Mouse (Mus musculus) cerebellum, postnatal 36 days (tissue): ENCODE measurements around the gene Lpin2.

ENCODE experiments used
- DNase-seq, 2 experiments: peaks; one replicate each; pipeline ENCODE4 v3.0.0; 2021 to 2022; ENCODE audit warnings: mixed read lengths in 2 of 2

The Lpin2 gene

DNA sequence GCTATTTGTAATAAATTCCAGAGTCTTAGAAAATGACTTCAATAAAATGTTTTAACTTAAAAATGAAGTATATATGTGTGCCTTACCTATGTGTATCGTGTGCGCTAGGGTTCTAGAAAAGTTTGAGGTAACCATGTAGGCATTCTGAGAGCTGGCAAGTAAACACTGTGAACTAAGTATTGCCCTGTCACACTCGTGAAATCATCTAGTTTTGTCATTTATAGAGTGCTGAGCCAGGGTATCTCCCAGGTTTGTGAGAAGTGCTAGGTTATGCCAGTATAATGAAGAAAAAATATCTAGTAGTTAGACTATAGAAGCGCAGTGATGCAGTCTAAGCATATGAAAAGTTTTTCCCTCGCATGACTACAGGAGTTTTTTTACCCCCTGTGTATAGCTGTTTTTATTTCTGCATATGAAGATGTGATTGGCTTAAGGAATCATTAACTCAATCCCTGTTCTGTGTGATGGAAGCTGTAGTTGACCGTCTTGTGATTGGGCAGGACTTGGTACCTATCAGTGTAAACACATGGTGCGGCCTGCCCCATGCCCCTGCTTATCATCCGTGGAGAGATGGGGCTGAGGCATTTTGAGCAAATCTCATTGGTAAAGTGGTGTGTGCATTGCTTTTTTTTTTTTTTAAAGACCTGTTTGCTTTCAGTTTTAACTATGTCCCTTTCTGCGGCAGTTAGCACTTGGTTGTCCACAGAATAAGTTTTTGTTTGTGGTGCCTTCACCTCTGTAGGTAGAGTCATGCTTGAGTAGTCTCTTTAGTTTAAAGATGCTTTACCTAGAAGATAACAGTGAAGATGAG is 21.8 kb downstream of the Lpin2 start:
- DNase-seq, result no peak

DNA sequence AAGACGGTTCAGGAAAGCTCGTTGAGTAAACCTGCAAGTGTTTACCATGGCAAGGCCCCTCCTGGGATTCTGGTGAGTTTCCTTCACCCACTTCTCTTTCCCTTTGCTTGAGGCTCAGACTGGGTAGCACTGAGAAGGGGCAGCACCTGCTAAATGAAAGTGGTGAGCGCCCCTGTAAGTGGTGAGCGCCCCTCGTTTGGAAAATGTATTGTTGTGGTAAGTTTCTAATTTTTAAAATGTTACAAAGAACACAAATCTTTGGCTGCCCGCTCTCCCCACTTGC is 22.4 kb downstream of the Lpin2 start:
- DNase-seq, result no peak

GRCm38 (mm10) chr17:71206136-71206893 is 24.0 kb downstream of the Lpin2 start:
- DNase-seq, result no peak

GRCm38 (mm10) chr17:71207268-71207667 is 24.9 kb downstream of the Lpin2 start:
- DNase-seq, result no peak

DNA sequence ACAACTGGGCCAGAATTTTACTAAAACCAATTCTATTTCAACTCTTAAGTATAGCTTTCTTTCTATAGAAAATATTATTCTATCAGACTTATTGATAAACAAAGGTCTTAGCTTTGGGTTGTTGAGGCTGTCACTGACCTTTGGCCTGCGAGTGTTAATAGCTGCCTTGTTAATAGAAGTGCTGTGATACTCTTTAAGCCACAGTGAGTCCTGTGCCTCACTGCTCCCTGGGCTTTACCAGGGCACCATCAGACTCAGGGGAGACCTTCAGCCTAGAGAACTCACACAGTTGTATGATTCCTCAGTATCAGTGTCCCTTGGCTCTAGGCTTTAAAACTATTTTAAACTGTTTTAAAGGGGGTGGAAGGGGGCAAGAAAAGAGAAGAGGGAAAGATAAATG is 26.0 kb downstream of the Lpin2 start:
- DNase-seq, result no peak

DNA sequence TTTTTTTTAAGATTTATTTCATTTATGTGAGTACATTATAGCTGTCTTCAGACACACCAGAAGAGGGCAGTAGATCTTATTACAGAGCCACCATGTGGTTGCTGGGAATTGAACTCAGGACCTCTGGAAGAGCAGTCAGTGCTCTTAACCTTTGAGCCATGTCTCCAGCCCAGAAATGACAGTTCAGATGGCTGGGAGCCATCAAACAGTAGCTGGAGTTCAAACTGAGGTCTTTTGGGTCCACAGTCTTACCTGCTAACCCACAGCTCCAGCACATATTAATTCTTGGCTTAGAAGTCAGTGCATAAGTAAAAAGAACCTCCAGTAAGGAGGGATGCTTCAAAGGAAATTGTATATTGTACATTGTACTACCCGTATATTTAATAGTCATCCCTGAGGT is 26.6 kb downstream of the Lpin2 start:
- DNase-seq, result no peak

GRCm38 (mm10) chr17:71209936-71210335 is 27.6 kb downstream of the Lpin2 start:
- no peak for DNase-seq

- no peak for DNase-seq
These were observed 29.7 kb downstream of the Lpin2 start for GRCm38 (mm10) chr17:71211962-71212646.

DNA sequence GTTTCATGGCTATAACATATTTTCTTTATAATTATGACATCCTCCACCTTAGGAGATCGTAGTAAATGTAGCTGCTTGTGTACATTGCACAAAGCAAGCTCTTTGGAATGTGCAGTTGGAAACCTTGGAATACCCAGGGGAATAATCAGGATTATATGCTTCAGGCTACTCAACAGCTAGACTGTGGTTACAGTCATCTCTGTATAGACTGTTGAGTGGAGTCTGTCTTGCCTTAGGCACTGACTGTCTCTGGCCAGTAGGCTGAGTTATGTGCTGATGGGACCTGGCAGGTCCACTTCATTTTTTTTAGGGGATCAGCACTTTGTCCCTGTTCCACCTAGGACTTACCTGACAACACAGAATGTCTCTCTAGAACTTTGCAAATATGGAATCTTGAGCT is 31.3 kb downstream of the Lpin2 start:
- no peak for DNase-seq

GRCm38 (mm10) chr17:71214514-71215240 is 32.3 kb downstream of the Lpin2 start:
- DNase-seq, result no peak

GRCm38 (mm10) chr17:71215241-71215839 is 33.0 kb downstream of the Lpin2 start:
- no peak for DNase-seq

- DNase-seq, result no peak
These were observed 33.9 kb downstream of the Lpin2 start for GRCm38 (mm10) chr17:71216263-71216662.

- DNase-seq, result no peak
These were observed 34.8 kb downstream of the Lpin2 start for GRCm38 (mm10) chr17:71217111-71217685.

GRCm38 (mm10) chr17:71221383-71221782 is 39.0 kb downstream of the Lpin2 start:
- no peak for DNase-seq

DNA sequence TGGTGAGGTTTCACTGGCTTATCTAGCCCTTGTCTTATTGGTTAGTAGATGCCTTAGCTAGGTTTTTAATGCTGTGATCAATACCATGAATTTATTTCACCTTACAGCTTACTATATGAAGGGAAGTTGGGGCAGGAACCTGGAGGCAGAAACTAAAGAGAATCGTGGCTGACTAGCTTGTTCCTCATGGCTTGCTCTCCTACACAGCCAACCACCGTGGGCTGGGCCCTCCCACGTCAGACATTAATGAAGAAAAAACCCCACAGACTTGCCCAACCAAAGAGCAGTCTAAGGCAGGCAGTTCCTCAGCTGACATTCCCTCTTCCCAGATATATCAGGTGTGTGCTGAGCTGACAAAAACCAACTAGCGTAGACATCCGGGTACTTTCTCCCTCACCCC is 41.3 kb downstream of the Lpin2 start:
- DNase-seq, result no peak

- DNase-seq, result no peak
These were observed 42.2 kb downstream of the Lpin2 start for GRCm38 (mm10) chr17:71224521-71224920.

- DNase-seq, result peak; percentile 11 to 17
These were observed 42.7 kb downstream of the Lpin2 start for GRCm38 (mm10) chr17:71225091-71225490.

DNA sequence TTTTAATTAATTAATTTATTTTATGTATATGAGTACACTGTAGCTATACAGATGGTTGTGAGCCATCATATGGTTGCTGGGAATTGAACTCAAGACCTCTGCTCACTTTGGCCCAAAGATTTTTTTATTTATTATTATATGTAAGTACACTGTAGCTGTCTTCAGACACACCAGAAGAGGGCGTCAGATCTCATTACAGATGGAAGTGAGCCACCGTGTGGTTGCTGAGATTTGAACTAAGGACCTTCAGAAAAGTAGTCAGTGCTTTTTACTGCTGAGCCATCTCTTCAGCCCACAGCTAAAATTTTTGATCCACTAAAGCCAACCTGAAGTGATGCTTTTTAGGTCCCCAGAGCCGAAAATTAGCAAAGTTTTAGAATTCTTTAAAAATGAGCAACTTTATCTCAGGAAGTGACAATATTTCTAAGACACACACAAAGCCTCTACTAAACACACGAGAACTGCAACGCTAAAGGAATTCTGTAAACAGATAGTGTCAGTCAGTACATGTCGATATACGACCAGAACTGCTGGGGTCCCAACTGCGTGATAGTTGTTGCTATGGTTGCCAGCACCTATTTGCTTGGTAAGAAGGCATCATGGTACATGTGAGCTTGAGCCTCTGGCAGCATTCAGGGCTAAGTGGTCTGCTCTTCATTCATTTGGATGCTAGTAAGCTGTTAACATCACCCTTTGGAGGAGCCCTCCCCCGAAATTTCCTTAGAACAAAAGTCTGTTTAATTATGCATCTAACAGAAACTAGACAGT is 45.0 kb downstream of the Lpin2 start:
- no peak for DNase-seq

GRCm38 (mm10) chr17:71228651-71229050 is 46.3 kb downstream of the Lpin2 start:
- DNase-seq, result no peak

DNA sequence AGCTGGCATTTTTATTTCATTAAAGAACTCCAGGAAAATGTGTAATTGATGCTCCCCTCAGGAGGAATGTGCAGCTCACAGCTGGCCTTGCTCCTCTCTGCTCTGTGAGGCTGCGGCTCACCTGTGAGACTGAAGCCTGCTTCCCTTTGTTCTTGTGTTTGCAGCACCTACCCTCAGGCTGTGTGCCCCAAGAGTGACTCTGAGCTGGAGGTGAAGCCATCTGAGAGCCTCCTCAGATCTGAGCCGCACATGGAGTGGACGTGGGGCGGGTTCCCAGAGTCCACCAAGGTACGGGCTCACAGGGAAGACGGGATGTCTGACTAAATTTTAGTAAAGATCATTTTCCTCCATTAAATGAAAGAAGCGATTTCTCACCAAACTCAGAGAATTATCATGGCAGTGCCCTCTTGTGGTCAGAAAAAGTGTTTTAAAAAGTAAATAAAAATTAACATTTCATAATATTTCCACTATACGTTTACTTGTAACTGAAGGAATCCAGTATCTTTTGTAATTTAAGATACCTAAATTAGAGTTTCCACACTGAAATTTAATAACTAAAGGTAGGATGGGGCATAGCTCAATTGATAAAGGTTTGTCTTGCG is 47.8 kb downstream of the Lpin2 start:
- DNase-seq, result no peak

GRCm38 (mm10) chr17:71231998-71232397 is 49.6 kb downstream of the Lpin2 start:
- DNase-seq, result no peak
